Mouse (Mus musculus): ENCODE results near the gene Prop1. TPM values are rescaled to one million over a fixed set of nuclear protein-coding genes. Genes with fewer than 3 reads are reported as not detected.

Gene Prop1
- polyA plus RNA-seq (2015; fragmentation: Nextera tagmentation; extraction: Ambion mirVana), result not detected in 2 replicates

DNA sequence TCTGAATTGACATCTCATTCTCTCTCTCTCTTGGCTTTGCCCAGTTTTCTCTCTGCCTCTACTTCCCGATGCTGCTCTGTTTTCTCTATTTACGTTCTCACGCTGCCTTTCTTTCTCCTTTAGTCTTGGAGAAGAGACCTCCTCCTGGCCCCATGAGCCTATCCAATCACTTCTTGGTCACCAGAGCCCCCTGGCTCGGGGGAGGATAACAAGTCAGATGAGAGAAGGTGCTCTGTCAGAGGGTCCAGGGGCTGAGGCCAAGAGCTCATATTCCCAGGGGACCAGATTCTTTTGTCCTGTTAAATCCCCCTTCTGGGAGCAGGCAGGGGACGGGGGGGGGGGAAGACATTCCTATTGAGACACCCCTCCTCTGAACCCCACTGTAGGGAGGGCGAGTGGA is at the start of gene Prop1:
Gene Prop1, minus strand, starts transcription at position 101 of the 400 bp plus-strand sequence.
- Histone ChIP-seq H3K36me3 (ENCODE audit: poor library complexity, severe bottlenecking) (no peaks in the 10 kb centered on the region), H3K9me3 (replicated peaks) (no peaks in the 10 kb centered on the region), H3K4me2 (no peak within 1 kb of the TSS), H3K27me3 (no peaks in the 10 kb centered on the region), H3K9ac (no peak within 1 kb of the TSS), H3K27ac (no peak within 1 kb of the TSS), H3K4me3 (no peak within 1 kb of the TSS), H3K4me1 (no peaks in the 10 kb centered on the region)
- no peak for ATAC-seq
- WGBS, result 67% methylated on average over 6 of the region's 6 CpGs

DNA sequence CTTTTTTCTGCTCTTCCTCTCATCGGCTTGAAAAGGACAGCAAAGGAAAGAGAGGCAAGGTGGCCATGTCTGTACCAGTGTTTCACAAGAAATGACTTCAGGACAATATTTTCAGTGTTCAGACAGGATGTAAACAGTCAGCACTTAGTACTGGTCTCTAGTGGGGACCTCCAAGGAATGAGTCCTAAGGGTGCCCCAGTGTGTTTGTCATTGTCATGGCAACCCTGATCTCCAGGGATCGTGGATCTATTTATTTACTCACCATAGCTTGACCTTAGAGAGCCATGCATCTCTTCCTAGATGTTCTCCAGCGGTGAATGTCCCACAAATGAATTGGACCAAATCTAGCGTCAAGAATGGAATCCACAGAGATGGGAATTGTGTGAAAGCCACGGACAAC is 49.7 kb upstream of the Prop1 start, which contains the start of gene Olfr51:
Gene Olfr51, plus strand, starts transcription at position 301 of the 400 bp plus-strand sequence.
- H3K27me3 ChIP-seq, result no peaks in the 10 kb centered on the region
- no peak for ATAC-seq
- H3K27ac ChIP-seq, result no peak within 1 kb of the TSS
- no peaks in the 10 kb centered on the region for H3K4me1 ChIP-seq
- no peaks in the 10 kb centered on the region for H3K36me3 ChIP-seq (ENCODE audit: poor library complexity, severe bottlenecking)
- H3K4me3 ChIP-seq, result no peak within 1 kb of the TSS
- WGBS, result 86% methylated on average over 5 of the region's 5 CpGs
- no peak within 1 kb of the TSS for H3K4me2 ChIP-seq
- no peak within 1 kb of the TSS for H3K9ac ChIP-seq
- H3K9me3 ChIP-seq (replicated peaks), result no peaks in the 10 kb centered on the region

DNA sequence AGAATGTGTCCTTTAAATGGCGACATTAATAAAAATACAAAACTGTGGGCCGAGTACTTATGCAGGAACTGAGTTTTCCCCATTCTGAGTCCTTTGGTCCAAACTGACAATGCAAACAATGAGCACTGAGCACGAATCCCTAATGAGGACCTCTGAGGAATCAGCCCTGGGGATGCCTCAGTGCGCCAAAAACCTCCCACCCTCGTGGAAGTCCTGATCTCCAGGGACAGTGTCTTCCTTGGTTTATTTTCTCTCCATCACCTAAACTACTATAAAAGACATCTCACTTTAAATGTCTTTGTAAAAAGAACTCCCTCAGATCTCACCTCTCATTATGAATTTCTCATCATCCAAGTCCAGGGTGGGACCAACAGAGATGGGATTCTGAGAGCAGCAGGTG is 28.1 kb upstream of the Prop1 start, which contains the start of gene Olfr1377:
Gene Olfr1377, plus strand, starts transcription at position 301 of the 400 bp plus-strand sequence.
- Histone ChIP-seq H3K9ac (no peak within 1 kb of the TSS), H3K27me3 (no peaks in the 10 kb centered on the region), H3K4me1 (no peaks in the 10 kb centered on the region), H3K36me3 (ENCODE audit: poor library complexity, severe bottlenecking) (no peaks in the 10 kb centered on the region), H3K4me3 (no peak within 1 kb of the TSS), H3K27ac (no peak within 1 kb of the TSS), H3K9me3 (replicated peaks) (no peaks in the 10 kb centered on the region), H3K4me2 (no peak within 1 kb of the TSS)
- 66% methylated on average over 5 of the region's 5 CpGs for WGBS
- ATAC-seq, result no peak

DNA sequence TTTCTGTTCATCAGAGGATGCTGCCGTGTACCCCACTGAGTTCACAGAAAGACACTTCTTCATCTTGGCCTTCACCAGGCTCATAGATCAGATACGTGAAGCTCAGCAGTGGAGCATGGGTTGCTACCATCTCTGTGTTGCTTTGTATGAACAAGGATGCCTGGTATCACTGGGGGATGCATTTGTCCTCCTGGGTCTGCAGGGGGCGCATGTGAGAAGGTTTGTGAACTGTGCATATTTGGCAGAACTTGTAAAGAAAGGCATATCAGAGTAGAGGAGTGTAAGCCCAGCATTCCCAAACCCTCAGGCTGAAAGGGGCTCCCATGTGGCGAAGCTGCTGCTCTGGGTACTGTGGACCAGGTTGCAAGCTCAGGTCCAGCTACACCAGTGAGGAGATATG is 23.7 kb upstream of the Prop1 start:
- Histone ChIP-seq H3K4me3 (no peak overlapping the region), H3K9ac (no peak overlapping the region), H3K27ac (no peak overlapping the region), H3K4me1 (no peaks in the 10 kb centered on the region), H3K36me3 (ENCODE audit: poor library complexity, severe bottlenecking) (no peaks in the 10 kb centered on the region), H3K4me2 (no peak overlapping the region), H3K27me3 (no peaks in the 10 kb centered on the region), H3K9me3 (replicated peaks) (no peaks in the 10 kb centered on the region)
- 67% methylated on average over 4 of the region's 4 CpGs for WGBS
- no peak for ATAC-seq

DNA sequence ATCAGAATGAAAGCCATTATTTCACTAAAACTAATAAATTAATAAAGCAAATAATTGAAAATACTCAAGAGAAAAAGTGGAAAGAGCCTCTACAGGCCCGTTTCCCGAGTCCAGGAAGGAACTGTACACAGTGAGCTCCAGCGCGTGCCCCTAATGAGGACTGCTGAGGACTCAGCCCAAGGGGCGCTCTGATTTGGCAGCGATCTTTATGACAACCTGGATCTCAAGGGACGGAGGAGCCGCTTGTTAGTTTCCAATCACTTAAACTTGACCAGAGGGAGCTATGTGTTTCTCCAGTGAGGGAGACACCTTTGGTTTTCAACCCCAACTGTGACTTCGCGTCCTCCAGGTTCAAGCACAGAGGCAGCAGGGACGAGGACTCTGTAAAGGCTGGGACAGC is 12.7 kb upstream of the Prop1 start, which contains the start of gene Olfr1378:
Gene Olfr1378, plus strand, starts transcription at position 301 of the 400 bp plus-strand sequence.
- no peak within 1 kb of the TSS for H3K4me2 ChIP-seq
- H3K27me3 ChIP-seq, result no peaks in the 10 kb centered on the region
- H3K36me3 ChIP-seq (ENCODE audit: poor library complexity, severe bottlenecking), result no peaks in the 10 kb centered on the region
- no peaks in the 10 kb centered on the region for H3K4me1 ChIP-seq
- H3K4me3 ChIP-seq, result no peak within 1 kb of the TSS
- H3K27ac ChIP-seq, result no peak within 1 kb of the TSS
- no peak for ATAC-seq
- H3K9me3 ChIP-seq (replicated peaks), result no peaks in the 10 kb centered on the region
- no peak within 1 kb of the TSS for H3K9ac ChIP-seq
- WGBS, result 92% methylated on average over 11 of the region's 11 CpGs

DNA sequence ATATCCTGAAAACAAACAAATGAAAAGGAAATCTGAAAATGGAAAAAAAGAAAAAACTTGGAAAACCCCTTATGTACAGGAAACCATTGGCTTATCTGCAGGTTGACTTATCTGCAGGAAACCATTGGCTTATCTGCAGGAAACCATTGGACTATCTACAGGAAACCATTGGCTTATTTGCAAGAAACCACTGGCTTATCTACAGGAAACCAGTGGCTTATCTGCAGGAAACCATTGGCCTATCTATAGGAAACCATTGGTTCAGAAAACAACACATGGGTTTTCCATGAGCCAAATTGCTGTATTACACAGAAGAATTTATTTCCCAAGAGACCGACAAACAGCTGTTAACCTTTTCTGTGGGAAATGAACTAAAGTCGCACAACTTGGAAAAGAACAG is 11.3 kb upstream of the Prop1 start:
- H3K27me3 ChIP-seq, result no peaks in the 10 kb centered on the region
- 94% methylated on average over 2 of the region's 2 CpGs for WGBS
- no peaks in the 10 kb centered on the region for H3K36me3 ChIP-seq (ENCODE audit: poor library complexity, severe bottlenecking)
- no peak overlapping the region for H3K9ac ChIP-seq
- no peak for ATAC-seq
- H3K4me2 ChIP-seq, result no peak overlapping the region
- H3K27ac ChIP-seq, result no peak overlapping the region
- H3K4me3 ChIP-seq, result no peak overlapping the region
- H3K9me3 ChIP-seq (replicated peaks), result no peaks in the 10 kb centered on the region
- no peaks in the 10 kb centered on the region for H3K4me1 ChIP-seq

DNA sequence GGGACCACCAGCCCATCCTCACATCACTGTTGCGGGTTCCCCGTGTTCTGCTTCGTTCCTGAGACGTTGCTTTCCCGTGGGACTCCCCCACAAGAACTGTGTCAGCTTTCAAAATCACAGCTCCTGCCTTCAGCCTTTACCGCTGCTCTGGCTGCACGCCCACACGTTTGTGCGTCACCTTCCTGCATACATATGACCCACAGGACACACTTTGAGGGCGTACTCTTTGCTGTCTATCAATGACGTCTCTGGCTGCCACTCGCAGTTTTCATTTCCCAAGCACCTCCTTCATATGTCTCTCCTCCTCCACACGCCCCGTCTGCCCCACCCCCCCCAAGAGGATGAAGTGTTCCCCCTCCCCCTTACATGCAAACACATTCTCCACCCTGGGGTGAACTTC is 1.3 kb downstream of the Prop1 start:
- Histone ChIP-seq H3K27ac (no peak overlapping the region), H3K9me3 (replicated peaks) (no peaks in the 10 kb centered on the region), H3K4me2 (no peak overlapping the region), H3K4me1 (no peaks in the 10 kb centered on the region), H3K36me3 (ENCODE audit: poor library complexity, severe bottlenecking) (no peaks in the 10 kb centered on the region), H3K27me3 (no peaks in the 10 kb centered on the region), H3K4me3 (no peak overlapping the region), H3K9ac (no peak overlapping the region)
- ATAC-seq, result no peak
- WGBS, result 81% methylated on average over 14 of the region's 14 CpGs

DNA sequence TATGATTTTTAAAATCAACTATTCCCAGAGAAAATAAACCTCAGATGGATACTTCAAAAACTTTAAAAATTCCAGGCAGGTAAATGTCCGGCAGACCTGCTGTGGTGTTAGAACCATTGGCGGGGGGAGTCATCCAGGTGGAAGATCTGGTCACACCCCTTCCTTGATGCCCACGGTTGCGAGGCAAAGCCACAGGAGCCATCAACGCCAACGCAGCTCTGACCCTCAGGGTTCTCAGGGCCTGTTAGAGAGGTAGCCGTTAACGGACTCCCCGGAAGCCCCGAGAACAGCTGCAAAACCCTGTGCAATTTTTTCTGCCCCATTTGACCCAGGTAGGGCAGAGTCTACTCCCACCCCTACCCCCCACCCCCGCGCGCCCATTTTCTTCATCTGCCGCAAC is 10.1 kb downstream of the Prop1 start, which contains the start of gene 4933414I15Rik:
Gene 4933414I15Rik, minus strand, starts transcription at position 260 of the 400 bp plus-strand sequence.
- no peaks in the 10 kb centered on the region for H3K4me1 ChIP-seq
- ATAC-seq, result no peak
- no peak within 1 kb of the TSS for H3K27ac ChIP-seq
- no peak within 1 kb of the TSS for H3K9ac ChIP-seq
- no peaks in the 10 kb centered on the region for H3K9me3 ChIP-seq (replicated peaks)
- H3K36me3 ChIP-seq (ENCODE audit: poor library complexity, severe bottlenecking), result no peaks in the 10 kb centered on the region
- no peak within 1 kb of the TSS for H3K4me2 ChIP-seq
- H3K4me3 ChIP-seq, result no peak within 1 kb of the TSS
- H3K27me3 ChIP-seq, result no peaks in the 10 kb centered on the region
- WGBS, result 79% methylated on average over 14 of the region's 14 CpGs

DNA sequence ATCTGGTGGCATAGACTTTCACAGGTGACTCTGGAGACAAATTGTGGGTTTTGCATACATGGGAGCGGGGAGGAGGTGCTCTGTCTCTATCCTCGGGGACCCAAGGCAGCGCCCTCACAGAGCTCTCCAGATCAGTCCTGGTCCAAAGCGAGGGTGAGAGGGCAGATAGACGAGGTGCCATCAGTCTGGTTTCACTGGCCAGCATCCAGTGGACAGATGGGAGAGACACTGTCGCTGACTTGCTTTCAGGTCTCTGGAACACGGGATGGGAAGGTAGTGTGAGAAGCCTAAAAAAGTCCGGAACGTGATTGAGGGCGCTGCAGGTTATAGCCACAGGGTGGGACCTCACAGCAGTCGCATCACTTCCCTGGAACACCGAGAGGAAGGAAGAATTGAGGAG is 11.2 kb downstream of the Prop1 start:
- ATAC-seq, result no peak
- Histone ChIP-seq H3K4me3 (no peak overlapping the region), H3K27ac (no peak overlapping the region), H3K4me2 (no peak overlapping the region), H3K27me3 (no peaks in the 10 kb centered on the region), H3K9ac (no peak overlapping the region), H3K9me3 (replicated peaks) (no peaks in the 10 kb centered on the region), H3K36me3 (ENCODE audit: poor library complexity, severe bottlenecking) (no peaks in the 10 kb centered on the region), H3K4me1 (no peaks in the 10 kb centered on the region)
- WGBS, result 82% methylated on average over 12 of the region's 12 CpGs

DNA sequence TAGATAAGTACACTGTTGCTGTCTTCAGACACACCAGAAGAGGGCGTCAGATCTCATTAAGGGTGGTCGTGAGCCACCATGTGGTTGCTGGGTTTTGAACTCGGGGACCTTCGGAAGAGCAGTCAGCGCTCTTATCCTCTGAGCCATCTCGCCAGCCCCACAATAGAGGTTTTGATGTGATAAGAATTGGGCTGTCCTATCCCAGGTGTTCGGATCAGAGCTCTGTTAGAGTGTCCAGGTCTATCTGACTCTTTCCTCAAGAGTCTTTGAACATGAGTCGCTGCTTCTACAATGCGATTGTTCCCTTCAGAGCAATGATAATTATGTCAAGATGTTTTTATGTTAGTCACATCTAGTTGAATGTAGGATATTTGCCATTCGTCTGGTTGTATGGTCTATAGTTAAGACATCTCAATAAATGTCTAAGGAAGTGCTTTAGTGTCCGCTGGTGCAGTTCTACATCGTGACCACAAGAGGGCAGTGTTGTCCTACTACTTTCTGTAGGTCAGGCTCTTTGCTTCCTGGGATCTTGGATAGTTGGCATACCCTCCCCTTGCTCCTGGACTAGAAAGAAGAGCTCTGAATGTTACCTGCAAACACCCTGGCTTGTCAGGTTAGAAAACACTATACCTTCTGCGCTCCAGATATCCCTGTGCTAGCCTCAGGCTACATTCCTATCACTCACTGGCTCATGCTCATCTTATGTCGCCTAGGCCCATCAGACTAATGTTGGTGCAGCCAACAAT is 13.8 kb downstream of the Prop1 start:
- Histone ChIP-seq H3K9ac (no peak overlapping the region), H3K36me3 (ENCODE audit: poor library complexity, severe bottlenecking) (no peaks in the 10 kb centered on the region), H3K27me3 (no peaks in the 10 kb centered on the region), H3K4me1 (no peaks in the 10 kb centered on the region), H3K4me3 (no peak overlapping the region), H3K4me2 (no peak overlapping the region), H3K9me3 (replicated peaks) (no peaks in the 10 kb centered on the region), H3K27ac (no peak overlapping the region)
- WGBS, result 35% methylated on average over 14 of the region's 14 CpGs
- ATAC-seq, result peak; percentile 61; the same call in 1 of the 2 replicates

DNA sequence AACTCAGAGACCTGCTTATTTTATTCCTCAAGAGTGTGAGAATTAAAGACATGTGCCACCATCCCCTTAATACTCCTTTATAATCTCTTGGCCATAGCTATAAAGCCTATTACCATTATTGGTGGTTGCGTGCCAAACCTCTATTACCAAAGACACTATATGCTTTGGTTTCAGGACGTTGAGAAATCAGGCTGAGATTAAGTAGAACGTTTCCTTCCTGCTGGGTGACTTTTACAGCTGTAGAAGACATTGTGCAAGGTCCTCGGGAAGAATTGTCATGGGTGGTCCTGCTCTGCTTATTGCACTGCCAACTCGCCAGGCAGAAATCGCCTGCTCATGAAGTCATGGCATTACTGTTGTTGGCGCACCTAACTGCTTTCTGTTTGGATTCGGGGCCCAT is 15.1 kb downstream of the Prop1 start:
- H3K9me3 ChIP-seq (replicated peaks), result no peaks in the 10 kb centered on the region
- H3K27me3 ChIP-seq, result no peaks in the 10 kb centered on the region
- no peak overlapping the region for H3K27ac ChIP-seq
- H3K4me3 ChIP-seq, result no peak overlapping the region
- H3K4me2 ChIP-seq, result no peak overlapping the region
- H3K9ac ChIP-seq, result no peak overlapping the region
- 78% methylated on average over 8 of the region's 8 CpGs for WGBS
- no peaks in the 10 kb centered on the region for H3K4me1 ChIP-seq
- H3K36me3 ChIP-seq (ENCODE audit: poor library complexity, severe bottlenecking), result no peaks in the 10 kb centered on the region
- no peak for ATAC-seq

DNA sequence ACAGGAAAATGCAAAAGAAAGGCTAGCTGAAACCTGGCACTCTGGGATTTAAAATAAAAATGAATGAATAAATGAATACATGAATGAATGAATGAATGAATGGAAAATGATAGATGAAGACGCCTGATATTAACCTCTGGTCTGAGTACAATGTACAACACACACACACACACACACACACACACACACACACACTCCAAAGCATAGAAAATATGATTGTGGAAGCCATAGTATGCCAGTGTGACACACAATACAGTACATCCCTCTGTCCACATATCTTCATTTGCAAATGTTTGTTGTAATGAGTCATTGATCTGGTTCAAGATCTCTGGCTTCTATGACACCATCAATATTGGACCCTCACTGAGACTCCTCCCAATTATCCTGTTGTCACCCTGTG is 21.5 kb downstream of the Prop1 start:
- WGBS, result 100% methylated on average over 1 of the region's 1 CpGs
- H3K4me3 ChIP-seq, result 0 out of 2 replicates have a peak overlapping the region, but pooled peaks have one; percentile 62
- peak overlapping the region; percentile 83 for H3K4me2 ChIP-seq
- H3K27ac ChIP-seq, result 0 out of 2 replicates have a peak overlapping the region, but pooled peaks have one; percentile 14
- H3K9ac ChIP-seq, result 0 out of 2 replicates have a peak overlapping the region, but pooled peaks have one; percentile 34
- peaks cover 12% of the 10 kb centered on the region for H3K4me1 ChIP-seq
- H3K36me3 ChIP-seq (ENCODE audit: poor library complexity, severe bottlenecking), result no peaks in the 10 kb centered on the region
- no peaks in the 10 kb centered on the region for H3K9me3 ChIP-seq (replicated peaks)
- ATAC-seq, result peak; percentile 46
- no peaks in the 10 kb centered on the region for H3K27me3 ChIP-seq
